Mouse (Mus musculus) cerebellum, adult 2 months (tissue): ENCODE results near the gene Ptcd2.

Experiments
- CTCF ChIP-seq: fragments of 200-500 bp; IDR thresholded peaks from 2 replicates; pipeline ENCODE4 v1.5.1; 2011; ENCODE audit warnings: low read depth, mild to moderate bottlenecking, control low read depth, low read length, moderate library complexity, borderline replicate concordance; ENCODE audit not compliant: insufficient read depth
- POLR2A ChIP-seq: fragments of 200-500 bp; IDR thresholded peaks from 2 replicates; pipeline ENCODE4 v1.6.1; 2011; ENCODE audit warnings: low read length, control low read depth, borderline replicate concordance; ENCODE audit not compliant: insufficient read depth

DNA sequence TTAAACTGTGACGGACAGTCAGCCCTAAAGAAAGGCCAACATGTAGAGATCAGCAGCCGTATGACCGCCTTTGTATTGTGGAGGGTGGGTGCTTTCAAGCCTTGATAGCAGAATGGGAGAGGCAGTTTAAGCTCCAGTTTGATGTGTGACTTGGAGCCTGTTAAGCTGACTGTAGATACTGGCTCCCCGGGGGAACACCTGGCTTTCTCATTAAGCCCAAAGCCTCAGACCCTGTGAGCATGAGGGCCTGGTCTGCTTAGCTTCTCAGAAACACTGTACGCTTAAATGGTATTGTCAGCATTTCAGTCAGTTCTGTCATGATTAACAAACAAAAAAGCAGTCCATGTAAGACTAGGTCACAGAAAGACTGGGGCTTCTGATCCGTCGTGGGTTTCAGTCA is 29.2 kb upstream of the Ptcd2 start:
- TF ChIP-seq CTCF (no peak), POLR2A (no peak)
